9 mouse cellular contexts compared by ENCODE assay signal in genomic region chr2:30795889-30796275, GRCm38 (mm10). TPM values are rescaled to one million over a fixed set of nuclear protein-coding genes. Genes with fewer than 3 reads are reported as not detected.
A peak's percentile ranks its signal among the peaks of the same experiment; 100 is the strongest.
DNase-seq lines count a peak whose midpoint lies in the region; ATAC-seq lines count a peak whose summit lies in the region.
"Had no signal": no experiment of that assay in that cellular context is flagged by ENCODE, and none has a peak within 500 bp of the region (broad histone marks: within the 10 kb centered on the region; RNA-seq: fewer than 3 reads in every experiment).

No protein-coding gene starts in this region.

- peaks cover 31% of the 10 kb centered on the region for H3K4me1 ChIP-seq in embryonic facial prominence, embryonic 12.5 days
- H3K4me1 ChIP-seq in hindbrain, embryonic 14.5 days (replicated peaks; ENCODE audit: control insufficient read depth, insufficient read depth, low read length): peaks cover 26% of the 10 kb centered on the region
- peaks cover 24% of the 10 kb centered on the region for H3K4me1 ChIP-seq in midbrain, embryonic 16.5 days (ENCODE audit: control insufficient read depth, insufficient read depth, low read length)

- H3K27me3 ChIP-seq in embryonic facial prominence, embryonic 12.5 days: peaks cover 3% of the 10 kb centered on the region; the same call in 1 of the 2 replicates
- peaks cover 3% of the 10 kb centered on the region; the same call in 1 of the 2 replicates for H3K27me3 ChIP-seq in hindbrain, embryonic 14.5 days (ENCODE audit: control insufficient read depth, insufficient read depth, low read length)
- no peaks in the 10 kb centered on the region; the same call in 1 of the 2 replicates for H3K27me3 ChIP-seq in midbrain, embryonic 16.5 days (ENCODE audit: control insufficient read depth, insufficient read depth, low read depth, low read length)

- WGBS in embryonic facial prominence, embryonic 12.5 days: 61% methylated on average over 5 of the region's 5 CpGs
- WGBS in hindbrain, embryonic 14.5 days: 56% methylated on average over 5 of the region's 5 CpGs
- WGBS in midbrain, embryonic 16.5 days: 55% methylated on average over 5 of the region's 5 CpGs

- peak overlapping the region; percentile 41 for H3K4me2 ChIP-seq in embryonic facial prominence, embryonic 12.5 days (replicated peaks)
- H3K4me2 ChIP-seq in hindbrain, embryonic 14.5 days (replicated peaks): no peak overlapping the region
- H3K4me2 ChIP-seq in midbrain, embryonic 16.5 days (ENCODE audit: low read length): peak overlapping the region; percentile 49

- 0 out of 2 replicates have a peak, but pooled peaks have one; percentile 9 for ATAC-seq in embryonic facial prominence, embryonic 12.5 days (ENCODE audit: insufficient number of reproducible peaks, insufficient read depth, low FRiP score, low TSS enrichment)
- ATAC-seq in hindbrain, embryonic 14.5 days (ENCODE audit: low FRiP score): no peak
- peak; percentile 19 for ATAC-seq in midbrain, embryonic 16.5 days

- H3K4me3 ChIP-seq in embryonic facial prominence, embryonic 12.5 days: no peak overlapping the region
- H3K4me3 ChIP-seq in hindbrain, embryonic 14.5 days (replicated peaks; ENCODE audit: low read length): no peak overlapping the region
- H3K4me3 ChIP-seq in midbrain, embryonic 16.5 days (ENCODE audit: low read depth, low read length): no peak overlapping the region

- H3K9me3 ChIP-seq in embryonic facial prominence, embryonic 12.5 days: no peaks in the 10 kb centered on the region
- no peaks in the 10 kb centered on the region for H3K9me3 ChIP-seq in hindbrain, embryonic 14.5 days (ENCODE audit: control insufficient read depth, low read length)
- H3K9me3 ChIP-seq in midbrain, embryonic 16.5 days (replicated peaks; ENCODE audit: control insufficient read depth, low read length, poor library complexity, severe bottlenecking): no peaks in the 10 kb centered on the region

- peak; percentile 28 to 35 for DNase-seq in layer of hippocampus, postnatal 10 days (ENCODE audit: low spot score in 2 of 2)
- DNase-seq in layer of hippocampus, postnatal 14 days (ENCODE audit: low spot score in 2 of 2): no peak
- DNase-seq in hindbrain, embryonic 14.5 days (ENCODE audit: low spot score): no peak
- no peak for DNase-seq in left cerebral cortex, adult 11 months (ENCODE audit: low spot score)
- no peak for DNase-seq in thymus, postnatal 10 days (ENCODE audit: low spot score in 2 of 2)
- DNase-seq in gastrocnemius, adult 18-20 months (ENCODE audit: low spot score): no peak

- H3K27ac ChIP-seq in embryonic facial prominence, embryonic 12.5 days: peak overlapping the region; percentile 65
- peak overlapping the region; percentile 51 for H3K27ac ChIP-seq in hindbrain, embryonic 14.5 days
- H3K27ac ChIP-seq in midbrain, embryonic 16.5 days (ENCODE audit: low read length): peak overlapping the region; percentile 61

- no peak overlapping the region for H3K9ac ChIP-seq in embryonic facial prominence, embryonic 12.5 days
- 0 out of 2 replicates have a peak overlapping the region, but pooled peaks have one; percentile 12 for H3K9ac ChIP-seq in hindbrain, embryonic 14.5 days
- H3K9ac ChIP-seq in midbrain, embryonic 16.5 days (ENCODE audit: low read depth, low read length): peak overlapping the region; percentile 50

- no peaks in the 10 kb centered on the region for H3K36me3 ChIP-seq in embryonic facial prominence, embryonic 12.5 days
- no peaks in the 10 kb centered on the region for H3K36me3 ChIP-seq in hindbrain, embryonic 14.5 days (replicated peaks; ENCODE audit: control insufficient read depth, insufficient read depth)
- no peaks in the 10 kb centered on the region for H3K36me3 ChIP-seq in midbrain, embryonic 16.5 days (ENCODE audit: control insufficient read depth, insufficient read depth, low read length)

RNA-seq across cellular contexts. Expression of gene 1700001O22Rik, which starts 7.6 kb away (rescaled TPM):
- 1 to 10 TPM; 2.0 to 3.2 TPM for total RNA-seq in layer of hippocampus, postnatal 10 days (2021)
- total RNA-seq in layer of hippocampus, postnatal 14 days (2021): 1 to 10 TPM; 2.9 to 3.8 TPM
- 3.8 and 4.0 TPM in 2 replicates for polyA plus RNA-seq in embryonic facial prominence, embryonic 12.5 days (2016; fragmentation: Nextera tagmentation; extraction: Ambion mirVana)
- polyA plus RNA-seq in hindbrain, embryonic 14.5 days (2014; fragmentation: Nextera tagmentation; extraction: Ambion mirVana): 0.87 and 2.1 TPM in 2 replicates
- polyA plus RNA-seq in midbrain, embryonic 16.5 days (2015; fragmentation: Nextera tagmentation; extraction: Ambion mirVana): 0.99 and 2.1 TPM in 2 replicates
- total RNA-seq in gastrocnemius, adult 18-20 months (2021): 1 to 10 TPM; 2.4 to 8.2 TPM
- total RNA-seq: liver, adult 2 months had no signal
- polyA plus RNA-seq: liver, adult 2 months had no signal

RNA-seq across cellular contexts. Expression of gene Ntmt1, which starts 11.7 kb away (rescaled TPM):
- 10 to 100 TPM; 44.9 to 57.7 TPM for total RNA-seq in layer of hippocampus, postnatal 10 days (2021)
- total RNA-seq in layer of hippocampus, postnatal 14 days (2021): 10 to 100 TPM; 38.9 to 41.9 TPM
- polyA plus RNA-seq in embryonic facial prominence, embryonic 12.5 days (2016; fragmentation: Nextera tagmentation; extraction: Ambion mirVana): 105 and 106 TPM in 2 replicates
- polyA plus RNA-seq in hindbrain, embryonic 14.5 days (2014; fragmentation: Nextera tagmentation; extraction: Ambion mirVana): 102 and 103 TPM in 2 replicates
- 105 and 109 TPM in 2 replicates for polyA plus RNA-seq in midbrain, embryonic 16.5 days (2015; fragmentation: Nextera tagmentation; extraction: Ambion mirVana)
- 10 to 100 TPM; 10.6 to 11.3 TPM for total RNA-seq in gastrocnemius, adult 18-20 months (2021)

RNA-seq across cellular contexts. Expression of gene Asb6, which starts 34.3 kb away (rescaled TPM):
- total RNA-seq in layer of hippocampus, postnatal 10 days (2021): 10 to 100 TPM; 34.9 to 36.1 TPM
- total RNA-seq in layer of hippocampus, postnatal 14 days (2021): 10 to 100 TPM; 33.7 to 34.9 TPM
- polyA plus RNA-seq in embryonic facial prominence, embryonic 12.5 days (2016; fragmentation: Nextera tagmentation; extraction: Ambion mirVana): 40.0 and 41.8 TPM in 2 replicates
- polyA plus RNA-seq in hindbrain, embryonic 14.5 days (2014; fragmentation: Nextera tagmentation; extraction: Ambion mirVana): 37.6 and 39.3 TPM in 2 replicates
- polyA plus RNA-seq in midbrain, embryonic 16.5 days (2015; fragmentation: Nextera tagmentation; extraction: Ambion mirVana): 41.7 and 48.0 TPM in 2 replicates
- total RNA-seq in gastrocnemius, adult 18-20 months (2021): 1 to 10 TPM; 7.2 to 9.7 TPM

RNA-seq across cellular contexts. Expression of gene Prrx2, which starts 38.9 kb away (rescaled TPM):
- total RNA-seq in layer of hippocampus, postnatal 10 days (2021): 1 to 10 TPM; 2.5 to 3.9 TPM
- 1 to 10 TPM; 2.9 to 5.0 TPM for total RNA-seq in layer of hippocampus, postnatal 14 days (2021)
- 106 and 121 TPM in 2 replicates for polyA plus RNA-seq in embryonic facial prominence, embryonic 12.5 days (2016; fragmentation: Nextera tagmentation; extraction: Ambion mirVana)
- polyA plus RNA-seq in hindbrain, embryonic 14.5 days (2014; fragmentation: Nextera tagmentation; extraction: Ambion mirVana): 3.7 and 3.9 TPM in 2 replicates
- polyA plus RNA-seq in midbrain, embryonic 16.5 days (2015; fragmentation: Nextera tagmentation; extraction: Ambion mirVana): 1.8 and 2.4 TPM in 2 replicates
- 1 to 10 TPM; 1.9 TPM for total RNA-seq in gastrocnemius, adult 18-20 months (2021)
- total RNA-seq: liver, adult 2 months had no signal
- polyA plus RNA-seq: liver, adult 2 months had no signal

Comparison
In these comparisons a context has a peak if more than half of its experiments do, and no peak if none do; other contexts are left out.
1. DNase-seq: peak in layer of hippocampus, postnatal 10 days (2 of 2); none in layer of hippocampus, postnatal 14 days (0 of 2), hindbrain, embryonic 14.5 days (single experiment), left cerebral cortex, adult 11 months (single experiment), thymus, postnatal 10 days (0 of 2) and gastrocnemius, adult 18-20 months (single experiment).
2. Peak in every context shown above with its lines, with median percentiles within 50 percentile points of each other: H3K27ac ChIP-seq.